Mouse (Mus musculus) C2C12 (cell line): Measurements from ENCODE around the gene Nutm1. TPM values are rescaled to one million over a fixed set of nuclear protein-coding genes. Genes with fewer than 3 reads are reported as not detected.
"Not testable (repeated sequence)": the region's sequence is repeated elsewhere in the genome, so short reads cannot be mapped to it uniquely, and the experiment has no call there.

Source experiments
- H3K27me3 ChIP-seq: one replicate; pipeline ENCODE4 v1.6.1; 2011; ENCODE audit not compliant: control insufficient read depth, insufficient read depth, insufficient read length
- H3K36me3 ChIP-seq: one replicate; pipeline ENCODE4 v1.6.1; 2011; ENCODE audit not compliant: control insufficient read depth, insufficient read depth
- H3K4me3 ChIP-seq: one replicate; pipeline ENCODE4 v1.5.1; 2011; ENCODE audit warnings: mild to moderate bottlenecking, control low read depth; ENCODE audit not compliant: poor library complexity, insufficient read depth, severe bottlenecking
- H3K79me2 ChIP-seq: one replicate; pipeline ENCODE4 v1.6.1; 2011; ENCODE audit not compliant: control insufficient read depth, insufficient read depth
- H3K79me3 ChIP-seq: one replicate; pipeline ENCODE4 v1.6.1; 2011; ENCODE audit warnings: low read depth, control low read depth
- H3ac ChIP-seq: one replicate; pipeline ENCODE3; 2011; ENCODE audit warnings: low read depth; ENCODE audit not compliant: control insufficient read depth, insufficient read length
- CEBPB ChIP-seq: IDR thresholded peaks from one replicate; pipeline ENCODE4 v1.6.1; 2011; ENCODE audit warnings: low read depth, mild to moderate bottlenecking, control low read depth, moderate library complexity
- CTCF ChIP-seq: IDR thresholded peaks from one replicate; pipeline ENCODE4 v1.5.1; 2011; ENCODE audit not compliant: control insufficient read depth, insufficient read depth, insufficient read length
- FOSL1 ChIP-seq: IDR thresholded peaks from one replicate; pipeline ENCODE4 v1.8.0; 2011; ENCODE audit warnings: mild to moderate bottlenecking, low read length; ENCODE audit not compliant: poor library complexity, insufficient read depth, severe bottlenecking
- MAX ChIP-seq: IDR thresholded peaks from one replicate; pipeline ENCODE4 v1.6.1; 2011; ENCODE audit warnings: mild to moderate bottlenecking, control low read depth
- MYOD1 ChIP-seq: IDR thresholded peaks from one replicate; pipeline ENCODE4 v1.6.1; 2011; ENCODE audit warnings: low read depth; ENCODE audit not compliant: control insufficient read depth, insufficient read length
- MYOG ChIP-seq: IDR thresholded peaks from one replicate; pipeline ENCODE4 v1.6.1; 2011; ENCODE audit not compliant: control insufficient read depth, insufficient read length; ENCODE audit errors: extremely low read depth
- USF1 ChIP-seq: IDR thresholded peaks from one replicate; pipeline ENCODE4 v1.6.1; 2011; ENCODE audit warnings: low read depth, mild to moderate bottlenecking, control low read depth, moderate library complexity
- polyA plus RNA-seq: library from polyadenylated mRNA; unstranded; fragments of >200 nt; fragmentation: generic; extraction: Trizol; gene quantifications from one replicate; pipeline ENCODE4 v1.2.1, GENCODE M21; 2012; ENCODE audit warnings: missing spikeins

Gene Nutm1
- polyA plus RNA-seq, 1 experiment = 0.02 TPM

DNA sequence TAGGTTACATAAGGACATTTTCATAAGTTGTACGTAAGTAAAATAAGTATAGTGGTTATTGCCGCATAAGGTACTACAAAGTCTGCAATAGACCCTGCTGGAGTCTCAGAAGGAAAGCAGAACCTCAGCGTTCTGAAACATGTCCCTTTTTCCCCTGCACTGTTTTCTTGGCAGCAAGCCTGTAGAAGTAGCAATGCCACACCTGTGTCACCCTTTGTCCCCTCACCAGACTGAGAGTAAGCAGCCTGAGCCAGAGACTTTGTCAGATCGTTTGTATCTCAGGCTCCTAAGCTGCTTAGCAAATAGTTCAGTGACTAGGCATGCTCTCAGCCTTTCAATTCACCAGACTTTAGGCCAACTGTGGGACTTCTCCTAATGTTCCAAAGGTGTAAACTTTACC lies 28.0 kb upstream of the Nutm1 start:
- Histone ChIP-seq H3ac (no peak overlapping the region), H3K4me3 (no peak overlapping the region), H3K27me3 (no peaks in the 10 kb centered on the region), H3K79me3 (no peaks in the 10 kb centered on the region), H3K79me2 (no peaks in the 10 kb centered on the region), H3K36me3 (no peaks in the 10 kb centered on the region)
- TF ChIP-seq USF1 (no peak), MYOG (no peak), CEBPB (no peak), MYOD1 (no peak), FOSL1 (no peak), CTCF (no peak), MAX (no peak)

DNA sequence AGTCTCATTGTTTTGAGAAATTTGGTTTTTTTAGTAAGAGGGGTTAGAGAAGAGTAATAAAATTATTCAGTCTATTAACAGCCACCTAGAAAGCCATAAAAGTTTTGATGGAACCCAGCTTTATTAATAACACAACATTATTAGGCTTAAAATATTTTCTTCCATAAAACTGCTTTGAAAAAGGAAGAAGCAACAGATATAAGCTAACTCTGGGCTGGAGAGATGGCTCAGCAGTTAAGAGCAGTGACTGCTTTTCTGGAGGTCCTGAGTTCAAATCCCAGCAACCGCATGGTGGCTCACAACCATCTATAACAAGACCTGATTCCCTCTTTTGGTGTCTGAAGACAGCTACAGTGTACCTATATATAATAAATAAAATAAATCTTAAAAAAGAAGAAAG lies 27.0 kb upstream of the Nutm1 start:
- H3K27me3 ChIP-seq, H3ac ChIP-seq, H3K36me3 ChIP-seq, H3K79me3 ChIP-seq, H3K4me3 ChIP-seq, H3K79me2 ChIP-seq: not testable (repeated sequence)

DNA sequence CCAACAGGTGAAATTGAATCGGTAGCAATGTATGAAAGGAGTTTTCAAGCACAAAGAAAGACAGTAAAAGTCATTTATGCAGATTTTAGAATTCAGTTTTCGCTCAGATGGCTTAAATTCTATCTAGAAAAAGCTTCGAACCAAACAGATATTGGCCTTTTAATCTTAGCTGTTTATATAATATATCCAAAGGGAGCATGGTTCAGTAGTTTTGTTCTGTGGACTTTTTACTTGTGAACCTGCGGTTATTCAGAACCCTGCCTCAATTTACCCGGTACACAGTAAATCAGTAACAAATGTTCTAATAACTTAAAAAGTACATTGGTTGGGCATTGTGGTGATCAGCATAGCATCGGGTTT lies 25.9 kb upstream of the Nutm1 start:
- H3K27me3 ChIP-seq = no peaks in the 10 kb centered on the region
- H3K36me3 ChIP-seq = no peaks in the 10 kb centered on the region
- no peaks in the 10 kb centered on the region for H3K79me2 ChIP-seq
- peak overlapping the region; percentile 28 for H3K4me3 ChIP-seq
- H3K79me3 ChIP-seq = no peaks in the 10 kb centered on the region
- H3ac ChIP-seq = no peak overlapping the region
- no peak for TF ChIP-seq MAX
- TF ChIP-seq FOSL1 = no peak
- TF ChIP-seq MYOD1 = no peak
- TF ChIP-seq USF1 = no peak

DNA sequence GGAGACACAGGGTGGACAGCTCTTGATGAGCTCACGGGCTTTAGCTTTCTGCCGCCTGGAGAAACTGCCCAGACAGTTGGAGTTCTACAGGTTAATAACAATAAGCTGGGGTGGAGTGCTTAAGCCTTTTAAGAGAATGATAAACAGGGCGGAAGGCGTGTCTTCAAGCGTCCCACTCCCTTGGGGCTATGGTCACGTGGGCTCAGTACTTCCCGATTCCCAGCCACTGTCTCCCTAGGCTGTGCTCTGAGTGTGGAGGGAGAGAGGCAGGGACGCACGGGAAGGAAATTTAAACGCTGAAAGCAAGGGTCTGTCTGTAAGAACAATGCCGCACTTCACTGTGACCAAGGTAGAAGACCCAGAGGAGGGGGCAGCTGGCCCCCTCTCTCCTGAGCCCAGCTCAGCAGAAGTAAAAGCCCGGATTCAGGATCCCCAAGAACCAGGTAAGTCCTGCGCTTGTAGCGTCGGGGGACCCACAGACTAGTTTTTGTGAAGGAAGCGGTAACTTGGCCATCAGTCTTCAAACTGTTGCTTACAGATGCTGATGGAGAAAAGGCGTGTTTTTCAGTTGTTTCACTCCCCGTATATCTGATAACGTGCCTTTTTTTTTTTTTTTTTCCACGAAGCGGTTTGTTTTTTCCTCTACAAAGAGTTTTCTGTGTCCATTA lies 25.4 kb upstream of the Nutm1 start:
- H3K79me2 ChIP-seq = no peaks in the 10 kb centered on the region
- no peaks in the 10 kb centered on the region for H3K27me3 ChIP-seq
- no peaks in the 10 kb centered on the region for H3K36me3 ChIP-seq
- H3K79me3 ChIP-seq = no peaks in the 10 kb centered on the region
- TF ChIP-seq CTCF (no peak), FOSL1 (no peak), MAX (no peak), USF1 (peak; percentile 97)
- peak overlapping the region; percentile 40 for H3ac ChIP-seq
- peak overlapping the region; percentile 28 for H3K4me3 ChIP-seq

DNA sequence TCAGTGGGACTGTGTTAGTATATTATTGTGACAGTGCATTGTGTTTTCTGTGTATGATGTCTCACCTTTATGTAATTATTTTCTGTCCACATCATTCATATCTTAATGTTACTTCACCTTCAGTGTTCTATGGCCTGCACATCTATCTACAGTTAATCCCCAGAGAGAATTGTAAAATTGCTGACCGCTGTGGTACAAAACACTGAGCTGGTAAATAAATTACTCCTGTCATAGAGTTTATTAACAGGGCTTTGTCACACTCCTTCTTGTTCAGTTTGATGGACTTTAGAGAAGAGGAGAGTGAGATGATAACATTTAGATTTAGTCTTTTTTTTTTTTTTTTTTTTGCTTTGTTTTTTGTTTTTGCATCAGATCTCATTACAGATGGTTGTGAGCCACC lies 23.8 kb upstream of the Nutm1 start:
- Histone ChIP-seq H3K4me3 (no peak overlapping the region), H3K79me2 (no peaks in the 10 kb centered on the region), H3ac (no peak overlapping the region), H3K36me3 (no peaks in the 10 kb centered on the region), H3K27me3 (no peaks in the 10 kb centered on the region), H3K79me3 (no peaks in the 10 kb centered on the region)
- TF ChIP-seq CEBPB (no peak), MYOD1 (no peak), MAX (no peak)

DNA sequence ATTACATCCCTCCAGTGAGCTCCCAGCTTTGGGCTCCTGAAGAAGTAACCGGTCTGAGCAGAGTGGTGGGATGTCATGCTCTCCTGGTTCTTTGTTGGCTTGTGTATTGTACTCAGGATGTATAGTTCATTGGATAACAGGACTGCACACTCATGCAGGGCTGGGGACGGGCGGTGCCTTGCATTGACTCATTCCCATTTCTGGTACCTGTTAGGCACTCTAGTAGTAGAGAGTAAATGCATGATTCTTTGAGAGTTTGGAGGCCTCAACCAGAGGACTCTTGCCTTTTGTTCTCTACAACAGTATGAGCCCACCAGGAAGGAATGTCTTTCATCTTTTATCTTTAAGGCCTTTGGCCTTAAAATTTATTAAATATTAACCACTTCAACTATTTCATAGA lies 17.8 kb upstream of the Nutm1 start:
- H3K79me3 ChIP-seq = no peaks in the 10 kb centered on the region
- no peaks in the 10 kb centered on the region for H3K36me3 ChIP-seq
- no peaks in the 10 kb centered on the region for H3K27me3 ChIP-seq
- no peak overlapping the region for H3K4me3 ChIP-seq
- H3K79me2 ChIP-seq = no peaks in the 10 kb centered on the region
- no peak overlapping the region for H3ac ChIP-seq
- no peak for TF ChIP-seq MAX
- TF ChIP-seq MYOD1 = no peak
- TF ChIP-seq USF1 = no peak
- TF ChIP-seq CTCF = no peak

DNA sequence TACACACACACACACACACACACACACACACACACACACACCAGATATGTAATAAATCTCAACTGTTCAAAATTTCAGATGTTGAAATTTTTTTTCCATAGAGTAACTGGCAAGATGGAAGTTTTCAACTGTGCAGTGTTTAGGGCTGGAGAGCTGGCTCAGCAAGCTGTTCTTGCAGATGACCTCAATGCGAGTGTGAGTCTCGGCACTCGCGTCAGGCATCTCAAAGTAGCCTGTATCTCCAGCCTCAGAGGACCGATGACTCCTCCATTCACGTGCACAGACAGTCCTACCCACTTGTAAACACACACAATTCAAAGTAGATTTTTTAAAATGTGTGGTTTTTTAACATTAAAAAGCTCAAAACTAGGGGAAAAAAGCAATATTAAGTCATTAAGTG lies 14.4 kb upstream of the Nutm1 start:
- no peak overlapping the region for H3ac ChIP-seq

More for the DNA sequence above, 14.4 kb upstream of the Nutm1 start:
- no peaks in the 10 kb centered on the region for H3K27me3 ChIP-seq
- peaks cover 1% of the 10 kb centered on the region for H3K79me3 ChIP-seq
- H3K79me2 ChIP-seq = no peaks in the 10 kb centered on the region
- no peaks in the 10 kb centered on the region for H3K36me3 ChIP-seq
- TF ChIP-seq USF1 = no peak
- no peak for TF ChIP-seq CTCF
- TF ChIP-seq FOSL1 = no peak
- no peak for TF ChIP-seq MAX
- TF ChIP-seq CEBPB = no peak
- TF ChIP-seq MYOD1 = no peak
- no peak for TF ChIP-seq MYOG
- no peak overlapping the region for H3K4me3 ChIP-seq
